Mouse (Mus musculus) cortical plate, adult 2 months (tissue): ENCODE results near the gene Twsg1.

Experiments used
- CTCF ChIP-seq: fragments of 200-500 bp; IDR thresholded peaks from 2 replicates; pipeline ENCODE4 v1.5.1; 2011; ENCODE audit warnings: mild to moderate bottlenecking, control low read depth, low read length; ENCODE audit not compliant: insufficient read depth; ENCODE audit errors: extremely low read depth
- POLR2A ChIP-seq: fragments of 200-500 bp; IDR thresholded peaks from 2 replicates; pipeline ENCODE4 v1.6.1; 2011; ENCODE audit warnings: mild to moderate bottlenecking, low read length, control low read depth; ENCODE audit not compliant: insufficient read depth; ENCODE audit errors: extremely low read depth

DNA sequence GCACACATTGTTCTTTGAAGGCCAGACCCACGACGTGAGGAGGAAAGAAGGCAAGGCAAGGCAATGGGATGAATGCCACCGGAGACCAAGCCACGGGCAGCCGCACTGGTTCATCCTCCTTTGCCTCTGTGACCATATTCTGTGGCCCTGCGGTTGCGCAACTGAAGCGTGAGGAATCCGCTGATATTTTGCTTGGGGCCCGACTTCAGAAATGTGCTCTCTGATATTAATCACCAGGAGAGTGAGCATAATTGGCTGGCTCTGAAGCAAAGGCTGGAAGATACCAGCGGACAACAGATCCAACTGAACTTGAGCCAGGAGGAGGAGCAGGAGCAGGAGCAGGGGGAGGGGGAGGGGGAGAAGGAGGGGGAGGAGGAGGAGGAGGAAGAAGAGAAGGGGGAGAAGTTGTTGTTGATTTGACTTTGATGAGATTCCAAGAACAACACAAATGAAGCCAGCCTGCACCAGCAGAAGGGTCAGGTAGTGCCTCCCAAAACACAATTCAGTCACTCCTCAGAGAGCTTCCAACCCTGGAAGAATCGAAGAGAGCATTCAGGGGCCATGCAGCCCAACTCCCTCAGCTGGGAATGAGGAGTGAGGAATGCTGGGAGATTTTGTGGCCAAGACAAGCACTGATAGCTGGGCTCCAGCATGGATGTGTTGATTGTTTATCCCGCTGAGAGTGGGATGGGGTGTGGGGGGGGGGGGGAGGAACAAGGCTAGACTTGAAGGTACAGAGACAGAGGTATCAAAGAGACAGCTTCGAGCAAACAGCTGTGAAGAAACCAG lies 6.2 kb upstream of the Twsg1 start:
- no peak for TF ChIP-seq CTCF
- TF ChIP-seq POLR2A = no peak
